Mouse (Mus musculus) heart, embryonic 10.5 days (tissue): ENCODE measurements around the gene Slc3a1. TPM values are rescaled to one million over a fixed set of nuclear protein-coding genes. Genes with fewer than 3 reads are reported as not detected.

ENCODE experiments used
- DNase-seq: peaks from one replicate; pipeline ENCODE4 v3.0.0-alpha.2; 2017; ENCODE audit warnings: low spot score
- H3K27ac ChIP-seq: fragments of 300-500 bp; sonication (generic); 2 replicates; pipeline ENCODE4 v1.5.1; 2016; ENCODE audit warnings: mild to moderate bottlenecking
- H3K27me3 ChIP-seq: fragments of 300-500 bp; sonication (generic); 2 replicates; pipeline ENCODE4 v1.6.1; 2016; ENCODE audit warnings: mild to moderate bottlenecking; ENCODE audit not compliant: poor library complexity, insufficient read depth, severe bottlenecking
- H3K36me3 ChIP-seq: fragments of 300-500 bp; sonication (generic); 2 replicates; pipeline ENCODE4 v1.6.1; 2016; ENCODE audit warnings: mild to moderate bottlenecking, moderate library complexity
- H3K4me1 ChIP-seq: fragments of 300-500 bp; sonication (generic); 2 replicates; pipeline ENCODE4 v1.6.1; 2016; ENCODE audit warnings: mild to moderate bottlenecking
- H3K4me3 ChIP-seq: fragments of 300-500 bp; sonication (generic); 2 replicates; pipeline ENCODE4 v1.5.1; 2016; ENCODE audit warnings: mild to moderate bottlenecking, moderate library complexity
- H3K9me3 ChIP-seq: fragments of 300-500 bp; sonication (generic); 2 replicates; pipeline ENCODE4 v1.6.1; 2016; ENCODE audit warnings: mild to moderate bottlenecking, moderate library complexity
- WGBS: fragments of 180-500 bp; shearing (Covaris S2); methylation state at CpG from one replicate; pipeline ENCODE4 v1.1.7; 2016; 5-methylcytosine and 5-hydroxymethylcytosine counted together
- polyA plus RNA-seq: library from polyadenylated mRNA; unstranded; fragments of >200 nt; fragmentation: Nextera tagmentation; extraction: Ambion mirVana; gene quantifications from 2 replicates; pipeline ENCODE4 v1.2.1, GENCODE M21; 2016

Gene Slc3a1
- polyA plus RNA-seq, 1 experiment from 2014 or later = 0.33 TPM

GRCm38 (mm10) chr17:85074083-85074482 lies 45.9 kb downstream of the Slc3a1 start:
- peaks cover 57% of the 10 kb centered on the region for H3K36me3 ChIP-seq
- WGBS = 90% methylated on average over 4 of the region's 4 CpGs
- no peaks in the 10 kb centered on the region for H3K27me3 ChIP-seq
- DNase-seq = peak; percentile 38
- H3K4me3 ChIP-seq = no peak overlapping the region
- H3K9me3 ChIP-seq = no peaks in the 10 kb centered on the region
- H3K4me1 ChIP-seq = peaks cover 8% of the 10 kb centered on the region; the same call in 1 of the 2 replicates
- no peak overlapping the region for H3K27ac ChIP-seq

GRCm38 (mm10) chr17:85079276-85079675 lies 51.1 kb downstream of the Slc3a1 start:
- peak; percentile 11 for DNase-seq
- 92% methylated on average over 3 of the region's 3 CpGs for WGBS
- no peak overlapping the region for H3K4me3 ChIP-seq
- H3K27ac ChIP-seq = no peak overlapping the region
- peaks cover 53% of the 10 kb centered on the region for H3K36me3 ChIP-seq
- H3K4me1 ChIP-seq = no peaks in the 10 kb centered on the region
- H3K27me3 ChIP-seq = no peaks in the 10 kb centered on the region
- H3K9me3 ChIP-seq = no peaks in the 10 kb centered on the region

- 93% methylated on average over 11 of the region's 11 CpGs for WGBS
- Histone ChIP-seq H3K4me1 (peaks cover 4% of the 10 kb centered on the region; the same call in 1 of the 2 replicates), H3K27ac (no peak overlapping the region), H3K27me3 (no peaks in the 10 kb centered on the region), H3K9me3 (no peaks in the 10 kb centered on the region), H3K36me3 (peaks cover 46% of the 10 kb centered on the region), H3K4me3 (no peak overlapping the region)
- peak; percentile 57 for DNase-seq
These were observed 52.6 kb downstream of the Slc3a1 start for GRCm38 (mm10) chr17:85080781-85081180.

- no peaks in the 10 kb centered on the region for H3K27me3 ChIP-seq
- H3K27ac ChIP-seq = no peak overlapping the region
- H3K36me3 ChIP-seq = peaks cover 9% of the 10 kb centered on the region
- no peak overlapping the region for H3K4me3 ChIP-seq
- peaks cover 17% of the 10 kb centered on the region; the same call in 1 of the 2 replicates for H3K4me1 ChIP-seq
- no peaks in the 10 kb centered on the region for H3K9me3 ChIP-seq
- DNase-seq = no peak
- WGBS = 82% methylated on average over 2 of the region's 2 CpGs
These were observed 57.2 kb downstream of the Slc3a1 start for GRCm38 (mm10) chr17:85085335-85085734.

GRCm38 (mm10) chr17:85086501-85086900 lies 58.3 kb downstream of the Slc3a1 start:
- DNase-seq = no peak
- Histone ChIP-seq H3K27me3 (no peaks in the 10 kb centered on the region), H3K27ac (no peak overlapping the region), H3K4me3 (no peak overlapping the region), H3K4me1 (peaks cover 21% of the 10 kb centered on the region; the same call in 1 of the 2 replicates), H3K9me3 (no peaks in the 10 kb centered on the region), H3K36me3 (0 out of 2 replicates have a peak, but pooled peaks cover 2% of the 10 kb centered on the region)
- WGBS = 80% methylated on average over 1 of the region's 1 CpGs

GRCm38 (mm10) chr17:85087591-85087990 lies 59.4 kb downstream of the Slc3a1 start:
- H3K36me3 ChIP-seq = 0 out of 2 replicates have a peak, but pooled peaks cover 2% of the 10 kb centered on the region
- H3K4me3 ChIP-seq = no peak overlapping the region
- no peaks in the 10 kb centered on the region for H3K27me3 ChIP-seq
- no peak overlapping the region for H3K27ac ChIP-seq
- H3K4me1 ChIP-seq = peaks cover 24% of the 10 kb centered on the region; the same call in 1 of the 2 replicates
- WGBS = 79% methylated on average over 5 of the region's 5 CpGs
- DNase-seq = peak; percentile 66
- H3K9me3 ChIP-seq = no peaks in the 10 kb centered on the region

GRCm38 (mm10) chr17:85088401-85088800 lies 60.2 kb downstream of the Slc3a1 start:
- Histone ChIP-seq H3K27me3 (no peaks in the 10 kb centered on the region), H3K9me3 (no peaks in the 10 kb centered on the region), H3K4me3 (no peak overlapping the region), H3K36me3 (no peaks in the 10 kb centered on the region), H3K27ac (no peak overlapping the region), H3K4me1 (peaks cover 24% of the 10 kb centered on the region; the same call in 1 of the 2 replicates)
- 89% methylated on average over 11 of the region's 11 CpGs for WGBS
- peak; percentile 63 for DNase-seq

GRCm38 (mm10) chr17:85089011-85089410 lies 60.8 kb downstream of the Slc3a1 start:
- DNase-seq = peak; percentile 66
- Histone ChIP-seq H3K36me3 (no peaks in the 10 kb centered on the region), H3K4me3 (peak overlapping the region; percentile 83), H3K27me3 (no peaks in the 10 kb centered on the region), H3K27ac (no peak overlapping the region), H3K9me3 (no peaks in the 10 kb centered on the region), H3K4me1 (peaks cover 24% of the 10 kb centered on the region; the same call in 1 of the 2 replicates)
- 52% methylated on average over 6 of the region's 6 CpGs for WGBS

- H3K4me3 ChIP-seq = peak overlapping the region; percentile 83
- H3K36me3 ChIP-seq = no peaks in the 10 kb centered on the region
- no peaks in the 10 kb centered on the region for H3K9me3 ChIP-seq
- DNase-seq = peak; percentile 72
- H3K4me1 ChIP-seq = peaks cover 24% of the 10 kb centered on the region; the same call in 1 of the 2 replicates
- H3K27me3 ChIP-seq = no peaks in the 10 kb centered on the region
- under 1% methylated on average over 16 of the region's 16 CpGs for WGBS
- peak overlapping the region; percentile 93 for H3K27ac ChIP-seq
These were observed 61.4 kb downstream of the Slc3a1 start for GRCm38 (mm10) chr17:85089621-85090020.

GRCm38 (mm10) chr17:85090120-85091099 lies 62.2 kb downstream of the Slc3a1 start, which contains the start of the genes Prepl and Camkmt:
Gene Prepl (minus strand): TSS chr17:85090241.
Gene Camkmt (plus strand): TSS chr17:85090552.
- Histone ChIP-seq H3K36me3 (no peaks in the 10 kb centered on the region), H3K9me3 (no peaks in the 10 kb centered on the region), H3K4me1 (peaks cover 23% of the 10 kb centered on the region; the same call in 1 of the 2 replicates), H3K4me3 (peak within 1 kb of the TSS; percentile 83), H3K27me3 (no peaks in the 10 kb centered on the region), H3K27ac (peak within 1 kb of the TSS; percentile 93)
- DNase-seq = peak; percentile 97
- under 1% methylated on average over 63 of the region's 63 CpGs for WGBS

- 88% methylated on average over 6 of the region's 6 CpGs for WGBS
These were observed 63.6 kb downstream of the Slc3a1 start for GRCm38 (mm10) chr17:85091762-85092161.

GRCm38 (mm10) chr17:85096396-85096795 lies 68.2 kb downstream of the Slc3a1 start:
- 94% methylated on average over 3 of the region's 3 CpGs for WGBS
- no peaks in the 10 kb centered on the region for H3K27me3 ChIP-seq
- no peak overlapping the region for H3K27ac ChIP-seq

More at GRCm38 (mm10) chr17:85091762-85092161, 63.6 kb downstream of the Slc3a1 start:
- peak overlapping the region; percentile 83 for H3K4me3 ChIP-seq
- no peak overlapping the region for H3K27ac ChIP-seq
- peak; percentile 16 for DNase-seq
- no peaks in the 10 kb centered on the region for H3K36me3 ChIP-seq
- H3K4me1 ChIP-seq = peaks cover 19% of the 10 kb centered on the region; the same call in 1 of the 2 replicates
- no peaks in the 10 kb centered on the region for H3K27me3 ChIP-seq
- H3K9me3 ChIP-seq = no peaks in the 10 kb centered on the region

More at GRCm38 (mm10) chr17:85096396-85096795, 68.2 kb downstream of the Slc3a1 start:
- no peak overlapping the region for H3K4me3 ChIP-seq
- peaks cover 24% of the 10 kb centered on the region for H3K36me3 ChIP-seq
- no peaks in the 10 kb centered on the region for H3K9me3 ChIP-seq
- no peak for DNase-seq
- H3K4me1 ChIP-seq = peaks cover 4% of the 10 kb centered on the region; the same call in 1 of the 2 replicates
